Mouse (Mus musculus) thymus, adult 2 months (tissue): ENCODE data around the gene Plcb2.

Source experiments
- CTCF ChIP-seq: fragments of 200-500 bp; IDR thresholded peaks from 2 replicates; pipeline ENCODE4 v1.5.1; 2012; ENCODE audit warnings: mild to moderate bottlenecking, control low read depth, low read length, moderate library complexity, borderline replicate concordance; ENCODE audit not compliant: control insufficient read depth, poor library complexity, insufficient read depth; ENCODE audit errors: extremely low read depth
- POLR2A ChIP-seq: fragments of 200-500 bp; IDR thresholded peaks from 2 replicates; pipeline ENCODE4 v1.6.1; 2012; ENCODE audit warnings: mild to moderate bottlenecking, low read length, control low read depth, moderate library complexity; ENCODE audit not compliant: control insufficient read depth, poor library complexity, insufficient read depth; ENCODE audit errors: extremely low read depth

DNA sequence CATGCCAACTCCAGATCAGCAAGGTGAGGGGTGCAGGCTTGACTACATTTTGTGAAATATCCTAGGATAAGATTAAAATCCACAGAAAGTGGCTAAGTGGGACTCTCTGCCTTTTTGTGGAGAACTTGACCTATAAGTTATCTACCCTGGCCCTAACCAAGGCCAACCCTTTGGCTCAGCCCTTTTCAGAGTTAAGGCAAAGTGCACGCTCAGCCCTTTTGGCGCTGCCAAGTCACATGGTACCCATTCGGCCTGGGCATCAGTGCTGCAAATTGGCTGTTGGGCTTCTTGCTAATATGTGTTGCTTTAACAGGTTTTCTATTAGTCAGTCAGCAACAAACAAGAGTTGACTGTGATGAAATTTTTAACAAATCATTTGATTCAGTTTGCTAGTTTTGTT lies 40.4 kb downstream of the Plcb2 start:
- TF ChIP-seq CTCF (no peak), POLR2A (no peak)
